Mouse (Mus musculus): ENCODE results near the gene Npb. TPM values are rescaled to one million over a fixed set of nuclear protein-coding genes. Genes with fewer than 3 reads are reported as not detected.
A peak's percentile ranks its signal among the peaks of the same experiment; 100 is the strongest.

The Npb gene
- total and polyA plus RNA-seq, 2 experiments from 2014 or later = 1.3 TPM; not detected in 1

- Histone ChIP-seq H3K27ac (ENCODE audit: low read depth, low read length) (no peak within 1 kb of the TSS), H3K27me3 (ENCODE audit: insufficient read depth, low read length) (no peaks in the 10 kb centered on the region), H3K4me2 (ENCODE audit: low read depth, low read length, poor library complexity, severe bottlenecking) (peak within 1 kb of the TSS; percentile 50), H3K36me3 (ENCODE audit: insufficient read depth, low read length) (no peaks in the 10 kb centered on the region), H3K9ac (replicated peaks; ENCODE audit: low read length, poor library complexity, severe bottlenecking) (peak within 1 kb of the TSS; percentile 42; the same call in 1 of the 2 replicates), H3K4me1 (ENCODE audit: insufficient read depth, low read length) (peaks cover 5% of the 10 kb centered on the region; the same call in 1 of the 2 replicates), H3K4me3 (ENCODE audit: low read depth, low read length) (peak within 1 kb of the TSS; percentile 28), H3K9me3 (ENCODE audit: low read length) (no peaks in the 10 kb centered on the region)
- ATAC-seq (ENCODE audit: low FRiP score) = no peak
- no peak for DNase-seq (ENCODE audit: low spot score)
- WGBS = 8% methylated on average over 13 of the region's 13 CpGs
- TF ChIP-seq CTCF (IDR thresholded peaks at IDR 0.05) = no peak
Observed at GRCm38 (mm10) chr11:120648001-120648476, 39.8 kb downstream of the Npb start, which contains the start of gene Myadml2. Myadml2 (minus strand) TSS chr11:120648158.

- Histone ChIP-seq H3K4me1 (ENCODE audit: insufficient read depth, low read length) (peaks cover 5% of the 10 kb centered on the region; the same call in 1 of the 2 replicates), H3K4me2 (ENCODE audit: low read depth, low read length, poor library complexity, severe bottlenecking) (no peak overlapping the region), H3K9ac (replicated peaks; ENCODE audit: low read length, poor library complexity, severe bottlenecking) (no peak overlapping the region), H3K36me3 (ENCODE audit: insufficient read depth, low read length) (no peaks in the 10 kb centered on the region), H3K27me3 (ENCODE audit: insufficient read depth, low read length) (peaks cover 11% of the 10 kb centered on the region), H3K9me3 (ENCODE audit: low read length) (no peaks in the 10 kb centered on the region), H3K4me3 (ENCODE audit: low read depth, low read length) (no peak overlapping the region), H3K27ac (ENCODE audit: low read depth, low read length) (no peak overlapping the region)
- ATAC-seq (ENCODE audit: low FRiP score) = no peak
- peak; percentile 41 for TF ChIP-seq CTCF (IDR thresholded peaks at IDR 0.05)
- DNase-seq (ENCODE audit: low spot score) = no peak
- 68% methylated on average over 3 of the region's 3 CpGs for WGBS
Observed at GRCm38 (mm10) chr11:120651872-120652271, 43.6 kb downstream of the Npb start.

GRCm38 (mm10) chr11:120654741-120655140 is 46.5 kb downstream of the Npb start:
- H3K27ac ChIP-seq (ENCODE audit: low read depth, low read length) = no peak overlapping the region
- no peaks in the 10 kb centered on the region for H3K4me1 ChIP-seq (ENCODE audit: insufficient read depth, low read length)
- no peak overlapping the region for H3K4me2 ChIP-seq (ENCODE audit: low read depth, low read length, poor library complexity, severe bottlenecking)
- H3K27me3 ChIP-seq (ENCODE audit: insufficient read depth, low read length) = peaks cover 40% of the 10 kb centered on the region
- TF ChIP-seq CTCF (IDR thresholded peaks at IDR 0.05) = no peak
- no peaks in the 10 kb centered on the region for H3K9me3 ChIP-seq (ENCODE audit: low read length)
- WGBS = 78% methylated on average over 3 of the region's 3 CpGs
- no peak for ATAC-seq (ENCODE audit: low FRiP score)
- no peaks in the 10 kb centered on the region for H3K36me3 ChIP-seq (ENCODE audit: insufficient read depth, low read length)
- no peak overlapping the region for H3K4me3 ChIP-seq (ENCODE audit: low read depth, low read length)
- no peak for DNase-seq (ENCODE audit: low spot score)
- no peak overlapping the region for H3K9ac ChIP-seq (replicated peaks; ENCODE audit: low read length, poor library complexity, severe bottlenecking)

GRCm38 (mm10) chr11:120657301-120657700 is 49.0 kb downstream of the Npb start:
- no peak overlapping the region for H3K9ac ChIP-seq (replicated peaks; ENCODE audit: low read length, poor library complexity, severe bottlenecking)
- peaks cover 64% of the 10 kb centered on the region for H3K27me3 ChIP-seq (ENCODE audit: insufficient read depth, low read length)
- WGBS = 90% methylated on average over 4 of the region's 4 CpGs
- no peaks in the 10 kb centered on the region for H3K4me1 ChIP-seq (ENCODE audit: insufficient read depth, low read length)
- no peak overlapping the region for H3K4me2 ChIP-seq (ENCODE audit: low read depth, low read length, poor library complexity, severe bottlenecking)
- no peak overlapping the region for H3K27ac ChIP-seq (ENCODE audit: low read depth, low read length)
- ATAC-seq (ENCODE audit: low FRiP score) (no peak), DNase-seq (ENCODE audit: low spot score) (no peak)
- no peaks in the 10 kb centered on the region for H3K36me3 ChIP-seq (ENCODE audit: insufficient read depth, low read length)
- H3K4me3 ChIP-seq (ENCODE audit: low read depth, low read length) = no peak overlapping the region
- no peak for TF ChIP-seq CTCF (IDR thresholded peaks at IDR 0.05)
- no peaks in the 10 kb centered on the region for H3K9me3 ChIP-seq (ENCODE audit: low read length)

Small RNAs within 50 kb of the gene (microRNA-seq; reads per million reads assigned to microRNA genes)
- not detected for gene Mir6936 (ENCODE audit: borderline number of aligned reads)

Other genes with a start within 250 kb of the Npb start
Only the 30 nearest of the 34 such genes appear.
- gene Nploc4, start 170.8 kb upstream of the Npb start, total RNA-seq (2014; rRNA removed) = 64.4 and 66.0 TPM in 2 replicates
- 26.0 and 27.1 TPM in 2 replicates for gene Nploc4, start 170.8 kb upstream of the Npb start, polyA plus RNA-seq (2015; fragmentation: Nextera tagmentation; extraction: Ambion mirVana)
- gene Tspan10, start 165.8 kb upstream of the Npb start, total RNA-seq (2014; rRNA removed) = 0.11 TPM in 1 of 2 replicates, not detected in the other
- gene Tspan10, start 165.8 kb upstream of the Npb start, polyA plus RNA-seq (2015; fragmentation: Nextera tagmentation; extraction: Ambion mirVana) = not detected in 2 replicates
- not detected in 2 replicates for gene Pde6g, start 155.0 kb upstream of the Npb start, total RNA-seq (2014; rRNA removed)
- 0.37 TPM in 1 of 2 replicates, not detected in the other for gene Pde6g, start 155.0 kb upstream of the Npb start, polyA plus RNA-seq (2015; fragmentation: Nextera tagmentation; extraction: Ambion mirVana)
- 7.9 and 9.7 TPM in 2 replicates for gene Oxld1, start 150.4 kb upstream of the Npb start, total RNA-seq (2014; rRNA removed)
- 11.4 and 11.5 TPM in 2 replicates for gene Oxld1, start 150.4 kb upstream of the Npb start, polyA plus RNA-seq (2015; fragmentation: Nextera tagmentation; extraction: Ambion mirVana)
- gene Ccdc137, start 150.4 kb upstream of the Npb start, total RNA-seq (2014; rRNA removed) = 14.8 and 18.2 TPM in 2 replicates
- 17.0 and 19.8 TPM in 2 replicates for gene Ccdc137, start 150.4 kb upstream of the Npb start, polyA plus RNA-seq (2015; fragmentation: Nextera tagmentation; extraction: Ambion mirVana)
- gene Arl16, start 140.9 kb upstream of the Npb start, total RNA-seq (2014; rRNA removed) = 62.8 and 72.6 TPM in 2 replicates
- gene Arl16, start 140.9 kb upstream of the Npb start, polyA plus RNA-seq (2015; fragmentation: Nextera tagmentation; extraction: Ambion mirVana) = 65.7 and 73.0 TPM in 2 replicates
- 39.2 and 42.7 TPM in 2 replicates for gene Mrpl12, start 123.9 kb upstream of the Npb start, total RNA-seq (2014; rRNA removed)
- gene Mrpl12, start 123.9 kb upstream of the Npb start, polyA plus RNA-seq (2015; fragmentation: Nextera tagmentation; extraction: Ambion mirVana) = 147 TPM in 2 replicates
- 28.4 and 30.1 TPM in 2 replicates for gene Slc25a10, start 116.6 kb upstream of the Npb start, total RNA-seq (2014; rRNA removed)
- 19.8 and 21.4 TPM in 2 replicates for gene Slc25a10, start 116.6 kb upstream of the Npb start, polyA plus RNA-seq (2015; fragmentation: Nextera tagmentation; extraction: Ambion mirVana)
- 0.60 TPM in 1 of 2 replicates, not detected in the other for gene Gcgr, start 77.8 kb upstream of the Npb start, total RNA-seq (2014; rRNA removed)
- 0.17 and 0.21 TPM in 2 replicates for gene Gcgr, start 77.8 kb upstream of the Npb start, polyA plus RNA-seq (2015; fragmentation: Nextera tagmentation; extraction: Ambion mirVana)
- gene Mcrip1, start 58.8 kb upstream of the Npb start, total RNA-seq (2014; rRNA removed) = 132 and 138 TPM in 2 replicates
- 243 and 270 TPM in 2 replicates for gene Mcrip1, start 58.8 kb upstream of the Npb start, polyA plus RNA-seq (2015; fragmentation: Nextera tagmentation; extraction: Ambion mirVana)
- not detected in 2 replicates for gene Ppp1r27, start 57.3 kb upstream of the Npb start, total RNA-seq (2014; rRNA removed)
- not detected in 2 replicates for gene Ppp1r27, start 57.3 kb upstream of the Npb start, polyA plus RNA-seq (2015; fragmentation: Nextera tagmentation; extraction: Ambion mirVana)
- gene P4hb, start 35.2 kb upstream of the Npb start, total RNA-seq (2014; rRNA removed) = 161 and 165 TPM in 2 replicates
- 191 and 209 TPM in 2 replicates for gene P4hb, start 35.2 kb upstream of the Npb start, polyA plus RNA-seq (2015; fragmentation: Nextera tagmentation; extraction: Ambion mirVana)
- gene Arhgdia, start 26.9 kb upstream of the Npb start, total RNA-seq (2014; rRNA removed) = 233 and 286 TPM in 2 replicates
- 390 and 417 TPM in 2 replicates for gene Arhgdia, start 26.9 kb upstream of the Npb start, polyA plus RNA-seq (2015; fragmentation: Nextera tagmentation; extraction: Ambion mirVana)
- gene Alyref, start 10.1 kb upstream of the Npb start, total RNA-seq (2014; rRNA removed) = 70.8 and 86.9 TPM in 2 replicates
- 130 and 145 TPM in 2 replicates for gene Alyref, start 10.1 kb upstream of the Npb start, polyA plus RNA-seq (2015; fragmentation: Nextera tagmentation; extraction: Ambion mirVana)
- 41.1 and 58.4 TPM in 2 replicates for gene Anapc11, start 10.1 kb upstream of the Npb start, total RNA-seq (2014; rRNA removed)
- gene Anapc11, start 10.1 kb upstream of the Npb start, polyA plus RNA-seq (2015; fragmentation: Nextera tagmentation; extraction: Ambion mirVana) = 193 and 203 TPM in 2 replicates
- gene Pcyt2, start 9.5 kb downstream of the Npb start, total RNA-seq (2014; rRNA removed) = 130 and 137 TPM in 2 replicates
- gene Pcyt2, start 9.5 kb downstream of the Npb start, polyA plus RNA-seq (2015; fragmentation: Nextera tagmentation; extraction: Ambion mirVana) = 129 and 143 TPM in 2 replicates
- 31.3 and 39.7 TPM in 2 replicates for gene Sirt7, start 16.8 kb downstream of the Npb start, total RNA-seq (2014; rRNA removed)
- gene Sirt7, start 16.8 kb downstream of the Npb start, polyA plus RNA-seq (2015; fragmentation: Nextera tagmentation; extraction: Ambion mirVana) = 34.7 and 36.0 TPM in 2 replicates
- gene Mafg, start 25.1 kb downstream of the Npb start, total RNA-seq (2014; rRNA removed) = 42.1 and 46.5 TPM in 2 replicates
- 40.8 and 41.7 TPM in 2 replicates for gene Mafg, start 25.1 kb downstream of the Npb start, polyA plus RNA-seq (2015; fragmentation: Nextera tagmentation; extraction: Ambion mirVana)
- gene Pycr1, start 35.3 kb downstream of the Npb start, total RNA-seq (2014; rRNA removed) = 8.6 and 10.8 TPM in 2 replicates
- gene Pycr1, start 35.3 kb downstream of the Npb start, polyA plus RNA-seq (2015; fragmentation: Nextera tagmentation; extraction: Ambion mirVana) = 10.4 and 11.7 TPM in 2 replicates
- 1.5 and 1.6 TPM in 2 replicates for gene Myadml2, start 39.7 kb downstream of the Npb start, total RNA-seq (2014; rRNA removed)
- 1.4 and 1.7 TPM in 2 replicates for gene Myadml2, start 39.7 kb downstream of the Npb start, polyA plus RNA-seq (2015; fragmentation: Nextera tagmentation; extraction: Ambion mirVana)
- gene Notum, start 52.7 kb downstream of the Npb start, total RNA-seq (2014; rRNA removed) = 5.5 and 10.5 TPM in 2 replicates
- gene Notum, start 52.7 kb downstream of the Npb start, polyA plus RNA-seq (2015; fragmentation: Nextera tagmentation; extraction: Ambion mirVana) = 3.1 and 3.6 TPM in 2 replicates
- 106 and 113 TPM in 2 replicates for gene Aspscr1, start 64.5 kb downstream of the Npb start, total RNA-seq (2014; rRNA removed)
- 143 and 153 TPM in 2 replicates for gene Aspscr1, start 64.5 kb downstream of the Npb start, polyA plus RNA-seq (2015; fragmentation: Nextera tagmentation; extraction: Ambion mirVana)
- gene Cenpx, start 105.3 kb downstream of the Npb start, total RNA-seq (2014; rRNA removed) = 70.8 and 76.0 TPM in 2 replicates
- gene Cenpx, start 105.3 kb downstream of the Npb start, polyA plus RNA-seq (2015; fragmentation: Nextera tagmentation; extraction: Ambion mirVana) = 94.5 and 94.6 TPM in 2 replicates
- 44.8 and 47.8 TPM in 2 replicates for gene Lrrc45, start 105.4 kb downstream of the Npb start, total RNA-seq (2014; rRNA removed)
- 46.8 and 51.0 TPM in 2 replicates for gene Lrrc45, start 105.4 kb downstream of the Npb start, polyA plus RNA-seq (2015; fragmentation: Nextera tagmentation; extraction: Ambion mirVana)
- gene Rac3, start 113.0 kb downstream of the Npb start, total RNA-seq (2014; rRNA removed) = 766 and 788 TPM in 2 replicates
- gene Rac3, start 113.0 kb downstream of the Npb start, polyA plus RNA-seq (2015; fragmentation: Nextera tagmentation; extraction: Ambion mirVana) = 808 and 853 TPM in 2 replicates
- 6.9 and 11.2 TPM in 2 replicates for gene Dcxr, start 118.8 kb downstream of the Npb start, total RNA-seq (2014; rRNA removed)
- gene Dcxr, start 118.8 kb downstream of the Npb start, polyA plus RNA-seq (2015; fragmentation: Nextera tagmentation; extraction: Ambion mirVana) = 9.9 and 12.3 TPM in 2 replicates
- gene Cbr2, start 123.6 kb downstream of the Npb start, total RNA-seq (2014; rRNA removed) = 3.6 and 5.2 TPM in 2 replicates
- 4.0 and 4.4 TPM in 2 replicates for gene Cbr2, start 123.6 kb downstream of the Npb start, polyA plus RNA-seq (2015; fragmentation: Nextera tagmentation; extraction: Ambion mirVana)
- gene Hmga1b, start 154.3 kb downstream of the Npb start, total RNA-seq (2014; rRNA removed) = 0.93 and 1.0 TPM in 2 replicates
- gene Hmga1b, start 154.3 kb downstream of the Npb start, polyA plus RNA-seq (2015; fragmentation: Nextera tagmentation; extraction: Ambion mirVana) = 2.7 TPM in 2 replicates
- 86.5 and 106 TPM in 2 replicates for gene Rfng, start 175.7 kb downstream of the Npb start, total RNA-seq (2014; rRNA removed)
- 130 and 138 TPM in 2 replicates for gene Rfng, start 175.7 kb downstream of the Npb start, polyA plus RNA-seq (2015; fragmentation: Nextera tagmentation; extraction: Ambion mirVana)
- gene Gps1, start 175.8 kb downstream of the Npb start, total RNA-seq (2014; rRNA removed) = 252 and 262 TPM in 2 replicates
- 233 and 253 TPM in 2 replicates for gene Gps1, start 175.8 kb downstream of the Npb start, polyA plus RNA-seq (2015; fragmentation: Nextera tagmentation; extraction: Ambion mirVana)